Mouse (Mus musculus): Measurements from ENCODE around the gene Kcnk13. TPM values are rescaled to one million over a fixed set of nuclear protein-coding genes. Genes with fewer than 3 reads are reported as not detected.

Gene Kcnk13
- total and polyA plus RNA-seq, 3 experiments: 0.13 TPM; not detected in 2

DNA sequence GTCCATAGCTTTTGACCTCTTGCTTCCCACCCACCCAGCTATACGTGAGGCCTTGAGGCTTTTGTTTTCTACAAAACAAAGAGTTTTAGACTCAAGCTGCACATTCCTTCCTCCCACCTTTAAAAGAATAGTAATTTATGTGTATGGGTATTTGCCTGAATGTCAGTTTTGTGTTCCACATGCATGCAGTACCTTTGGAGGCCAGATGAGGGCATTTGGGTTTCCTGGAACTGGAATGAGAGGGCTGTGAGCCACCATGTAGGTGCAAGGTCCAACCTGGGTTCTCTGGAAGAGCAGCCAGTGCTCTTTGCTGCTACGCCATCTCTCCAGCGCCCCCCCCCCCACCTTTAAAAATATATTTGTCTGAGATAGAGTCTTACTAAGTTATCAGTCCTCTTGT lies 43.3 kb upstream of the Kcnk13 start:
- Histone ChIP-seq H3K9ac (ENCODE audit: insufficient read depth, low read depth) (no peak overlapping the region), H3K27ac (ENCODE audit: insufficient read depth, low read depth) (no peak overlapping the region), H3K4me1 (ENCODE audit: control insufficient read depth in 1 of 2, insufficient read depth in 2 of 2) (no peaks in the 10 kb centered on the region), H3K9me3 (replicated peaks; ENCODE audit: low read length) (no peaks in the 10 kb centered on the region), H3K79me2 (replicated peaks; ENCODE audit: control insufficient read depth, extremely low read depth, insufficient read depth, poor library complexity, severe bottlenecking) (no peaks in the 10 kb centered on the region), H3K4me2 (ENCODE audit: insufficient read depth, low read depth, poor library complexity, severe bottlenecking) (no peak overlapping the region), H3K36me3 (replicated peaks in 1 of 2; ENCODE audit: control insufficient read depth in 1 of 2, insufficient read depth in 1 of 2, low read length in 1 of 2) (peaks cover 19 to 90% of the 10 kb centered on the region in 2 experiments), H3K27me3 (replicated peaks) (no peaks in the 10 kb centered on the region), H3K4me3 (replicated peaks in 1 of 3; ENCODE audit: low read depth in 2 of 3, low read length in 2 of 3, poor library complexity in 1 of 3) (no peak overlapping the region)
- in situ Hi-C loops (cut with MboI; ENCODE audit: low pct_ligation_motif_present, low pct_unique_long_range_greater_than_20kb, low sequenced_read_pairs) (no loop called here), dilution Hi-C loops (cut with MboI; ENCODE audit: extremely low pct_ligation_motif_present, extremely low pct_unique_long_range_greater_than_20kb, low sequenced_read_pairs) (no loop called here)
- DNase-seq (ENCODE audit: extremely low read depth): peak; percentile 29
- TF ChIP-seq ZC3H11A (IDR thresholded peaks at IDR 0.05; ENCODE audit: low read depth, low read length) (no peak), RAD21 (IDR thresholded peaks at IDR 0.05; ENCODE audit: low read depth, low read length) (peak; percentile 46), SMC3 (IDR thresholded peaks at IDR 0.05; ENCODE audit: low read depth, low read length) (peak; percentile 68), BHLHE40 (IDR thresholded peaks at IDR 0.05; ENCODE audit: low read depth, low read length) (no peak), NRF1 (IDR thresholded peaks at IDR 0.05; ENCODE audit: low read depth, low read length) (no peak), RCOR1 (conservative IDR thresholded peaks at IDR 0.05; ENCODE audit: low read depth, low read length) (no peak), CTCF (conservative IDR thresholded peaks at IDR 0.05 in 1 of 2, IDR thresholded peaks at IDR 0.05 in 1 of 2; ENCODE audit: low read depth in 2 of 2, low read length in 2 of 2) (peak; percentile 40 to 66; a peak in 3 of 4 replicates)

DNA sequence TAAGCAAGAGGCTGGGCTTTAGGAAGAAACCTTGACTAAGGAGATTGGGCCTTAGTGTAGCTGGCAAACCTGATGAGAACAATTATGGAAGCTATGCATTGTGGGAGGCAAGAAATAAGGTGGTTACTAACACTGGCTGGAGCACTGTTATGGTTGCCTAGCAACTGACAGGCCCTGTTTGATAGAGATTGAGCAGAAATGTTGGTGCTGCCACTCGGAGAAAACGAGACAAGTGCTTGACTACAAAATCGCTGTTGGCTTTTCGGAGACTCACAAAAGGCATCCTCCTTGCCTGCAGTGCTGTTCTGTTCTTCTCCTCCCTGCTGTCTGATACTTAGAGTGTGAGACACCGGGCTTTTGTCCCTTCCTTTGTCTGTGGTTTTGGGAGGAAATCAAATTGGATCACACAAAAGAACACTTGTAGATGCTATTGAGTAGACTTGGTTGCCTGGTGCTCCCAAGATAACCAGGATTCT lies 41.1 kb upstream of the Kcnk13 start:
- no peaks in the 10 kb centered on the region for H3K27me3 ChIP-seq (replicated peaks)
- no peaks in the 10 kb centered on the region for H3K9me3 ChIP-seq (replicated peaks; ENCODE audit: low read length)
- H3K27ac ChIP-seq (ENCODE audit: insufficient read depth, low read depth): no peak overlapping the region
- in situ Hi-C loops (cut with MboI; ENCODE audit: low pct_ligation_motif_present, low pct_unique_long_range_greater_than_20kb, low sequenced_read_pairs): no loop called here
- DNase-seq (ENCODE audit: extremely low read depth): no peak
- TF ChIP-seq GABPA (IDR thresholded peaks at IDR 0.05; ENCODE audit: insufficient replicate concordance, low read depth, low read length) (no peak), SIN3A (IDR thresholded peaks at IDR 0.05; ENCODE audit: low read length) (no peak), POLR2A (IDR thresholded peaks at IDR 0.05; ENCODE audit: low read depth, low read length) (no peak), NELFE (IDR thresholded peaks at IDR 0.05; ENCODE audit: low read depth, low read length) (no peak), CHD2 (IDR thresholded peaks at IDR 0.05; ENCODE audit: low read length) (no peak)
- H3K4me1 ChIP-seq (ENCODE audit: control insufficient read depth in 1 of 2, insufficient read depth in 2 of 2): no peaks in the 10 kb centered on the region
- no peak overlapping the region for H3K4me2 ChIP-seq (ENCODE audit: insufficient read depth, low read depth, poor library complexity, severe bottlenecking)
- H3K9ac ChIP-seq (ENCODE audit: insufficient read depth, low read depth): no peak overlapping the region
- H3K36me3 ChIP-seq (replicated peaks in 1 of 2; ENCODE audit: control insufficient read depth in 1 of 2, insufficient read depth in 1 of 2, low read length in 1 of 2): peaks cover 11 to 91% of the 10 kb centered on the region in 2 experiments
- dilution Hi-C loops (cut with MboI; ENCODE audit: extremely low pct_ligation_motif_present, extremely low pct_unique_long_range_greater_than_20kb, low sequenced_read_pairs): no loop called here
- H3K79me2 ChIP-seq (replicated peaks; ENCODE audit: control insufficient read depth, extremely low read depth, insufficient read depth, poor library complexity, severe bottlenecking): no peaks in the 10 kb centered on the region
- H3K4me3 ChIP-seq (replicated peaks in 1 of 3; ENCODE audit: low read depth in 2 of 3, low read length in 2 of 3, poor library complexity in 1 of 3): no peak overlapping the region

DNA sequence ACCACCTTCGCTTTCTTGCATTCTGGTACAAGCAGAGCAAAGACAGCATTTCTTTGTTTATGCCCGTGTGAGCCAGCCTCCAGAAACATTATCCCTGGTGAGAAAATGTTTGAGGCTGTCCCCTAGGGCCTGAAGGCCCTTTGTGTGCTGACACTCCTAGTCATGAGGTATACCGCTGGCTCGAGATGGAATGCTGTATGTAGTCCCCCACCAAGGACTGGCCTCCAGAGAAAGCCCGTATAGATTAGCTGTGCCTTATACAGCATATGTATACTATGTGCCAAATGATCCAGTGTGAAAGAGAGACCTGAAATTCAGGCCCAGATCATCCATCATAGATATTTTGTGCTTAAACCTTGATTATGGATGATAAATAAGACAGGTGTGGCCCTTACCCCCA lies 40.6 kb upstream of the Kcnk13 start:
- H3K4me1 ChIP-seq (ENCODE audit: control insufficient read depth in 1 of 2, insufficient read depth in 2 of 2): no peaks in the 10 kb centered on the region
- peaks cover 11 to 87% of the 10 kb centered on the region in 2 experiments for H3K36me3 ChIP-seq (replicated peaks in 1 of 2; ENCODE audit: control insufficient read depth in 1 of 2, insufficient read depth in 1 of 2, low read length in 1 of 2)

More for the DNA sequence above, 40.6 kb upstream of the Kcnk13 start:
- no peak overlapping the region for H3K27ac ChIP-seq (ENCODE audit: insufficient read depth, low read depth)
- no peaks in the 10 kb centered on the region for H3K9me3 ChIP-seq (replicated peaks; ENCODE audit: low read length)
- no peak for DNase-seq (ENCODE audit: extremely low read depth)
- H3K9ac ChIP-seq (ENCODE audit: insufficient read depth, low read depth): no peak overlapping the region
- H3K27me3 ChIP-seq (replicated peaks): no peaks in the 10 kb centered on the region
- H3K79me2 ChIP-seq (replicated peaks; ENCODE audit: control insufficient read depth, extremely low read depth, insufficient read depth, poor library complexity, severe bottlenecking): no peaks in the 10 kb centered on the region
- dilution Hi-C loops (cut with MboI; ENCODE audit: extremely low pct_ligation_motif_present, extremely low pct_unique_long_range_greater_than_20kb, low sequenced_read_pairs) (no loop called here), in situ Hi-C loops (cut with MboI; ENCODE audit: low pct_ligation_motif_present, low pct_unique_long_range_greater_than_20kb, low sequenced_read_pairs) (no loop called here)
- H3K4me2 ChIP-seq (ENCODE audit: insufficient read depth, low read depth, poor library complexity, severe bottlenecking): no peak overlapping the region
- no peak overlapping the region for H3K4me3 ChIP-seq (replicated peaks in 1 of 3; ENCODE audit: low read depth in 2 of 3, low read length in 2 of 3, poor library complexity in 1 of 3)
- no peak for TF ChIP-seq MAFK (IDR thresholded peaks at IDR 0.05; ENCODE audit: insufficient replicate concordance, low read length)

All from CH12.LX (cell line).